Mouse (Mus musculus) natural killer cell, adult 2 months (primary cell): ENCODE results near the gene Ankzf1.

Experiments used
- DNase-seq, 2 experiments: peaks; one replicate each; pipeline ENCODE4 v3.0.0; 2022; ENCODE audit warnings: low spot score in 2 of 2

Ankzf1 gene

GRCm38 (mm10) chr1:75191622-75192402 is at the start of gene Ankzf1, which contains the start of gene Atg9a:
Ankzf1 (plus strand) TSS chr1:75192151.
Atg9a (minus strand) TSS chr1:75192196.
- peak; percentile 93 to 95 for DNase-seq

GRCm38 (mm10) chr1:75142301-75143261 is 49.4 kb upstream of the Ankzf1 start, which contains the start of the genes Cnppd1 and Retreg2:
Cnppd1 (minus strand) TSS chr1:75142711.
Retreg2 (plus strand) TSS chr1:75142778.
- DNase-seq = peak; percentile 93 to 96

- DNase-seq = no peak
Measured at GRCm38 (mm10) chr1:75145589-75145988, 46.4 kb upstream of the Ankzf1 start.

GRCm38 (mm10) chr1:75147411-75148135 is 44.4 kb upstream of the Ankzf1 start:
- DNase-seq = no peak

GRCm38 (mm10) chr1:75148727-75149126 is 43.2 kb upstream of the Ankzf1 start:
- DNase-seq = no peak

- no peak for DNase-seq
Measured at GRCm38 (mm10) chr1:75155837-75156236, 36.1 kb upstream of the Ankzf1 start.

- DNase-seq = no peak
Measured at GRCm38 (mm10) chr1:75158990-75159389, 33.0 kb upstream of the Ankzf1 start.

- no peak for DNase-seq
Measured at GRCm38 (mm10) chr1:75159540-75160255, 32.3 kb upstream of the Ankzf1 start.

GRCm38 (mm10) chr1:75160256-75160617 is 31.7 kb upstream of the Ankzf1 start:
- DNase-seq = no peak

GRCm38 (mm10) chr1:75168093-75168471 is 23.9 kb upstream of the Ankzf1 start:
- DNase-seq = no peak

GRCm38 (mm10) chr1:75168472-75169464 is 23.2 kb upstream of the Ankzf1 start, which contains the start of gene Zfand2b:
Zfand2b (plus strand) TSS chr1:75168646.
- DNase-seq = peak; percentile 97

- DNase-seq = peak; percentile 3 to 7
Measured at GRCm38 (mm10) chr1:75179334-75180104, 12.4 kb upstream of the Ankzf1 start.

GRCm38 (mm10) chr1:75180105-75180590 is 11.8 kb upstream of the Ankzf1 start, which contains the start of gene Abcb6:
Abcb6 (minus strand) TSS chr1:75180392.
- DNase-seq = peak; percentile 72 to 79

GRCm38 (mm10) chr1:75180741-75181140 is 11.2 kb upstream of the Ankzf1 start:
- no peak for DNase-seq

GRCm38 (mm10) chr1:75181377-75181870 is 10.5 kb upstream of the Ankzf1 start:
- DNase-seq = no peak

- DNase-seq = no peak
Measured at GRCm38 (mm10) chr1:75182160-75182559, 9.8 kb upstream of the Ankzf1 start.

- no peak for DNase-seq
Measured at GRCm38 (mm10) chr1:75185495-75185894, 6.5 kb upstream of the Ankzf1 start.

GRCm38 (mm10) chr1:75187126-75187525 is 4.8 kb upstream of the Ankzf1 start:
- no peak for DNase-seq
